Mouse (Mus musculus): ENCODE results near the gene Cryzl2.

The Cryzl2 gene

GRCm38 (mm10) chr1:157525692-157526354 is 67.4 kb downstream of the Cryzl2 start:
- no peak for DNase-seq (ENCODE audit: low spot score in 2 of 2)

GRCm38 (mm10) chr1:157526625-157527024 is 68.2 kb downstream of the Cryzl2 start:
- DNase-seq (ENCODE audit: low spot score in 2 of 2) = no peak

- no peak for DNase-seq (ENCODE audit: low spot score in 2 of 2)
These were observed 74.6 kb downstream of the Cryzl2 start for GRCm38 (mm10) chr1:157532826-157533460.

GRCm38 (mm10) chr1:157535571-157535970 is 77.2 kb downstream of the Cryzl2 start:
- DNase-seq (ENCODE audit: low spot score in 2 of 2) = no peak

- no peak for DNase-seq (ENCODE audit: low spot score in 2 of 2)
These were observed 78.1 kb downstream of the Cryzl2 start for GRCm38 (mm10) chr1:157536471-157536870.

GRCm38 (mm10) chr1:157537636-157538035 is 79.3 kb downstream of the Cryzl2 start:
- DNase-seq (ENCODE audit: low spot score in 2 of 2) = no peak
